Mouse (Mus musculus) layer of hippocampus, adult 2 months (tissue): ENCODE data around the gene Olfr470. TPM values are rescaled to one million over a fixed set of nuclear protein-coding genes. Genes with fewer than 3 reads are reported as not detected.
"Not testable (repeated sequence)": the region's sequence is repeated elsewhere in the genome, so short reads cannot be mapped to it uniquely, and the experiment has no call there.

Experiments used
- DNase-seq, 2 experiments: peaks; one replicate each; pipeline ENCODE4 v3.0.0; 2022; ENCODE audit warnings: low spot score in 2 of 2
- H3K27ac ChIP-seq: fragments of 200-600 bp; 2 replicates; pipeline ENCODE4 v1.8.1; 2022
- H3K4me3 ChIP-seq: fragments of 200-600 bp; 2 replicates; pipeline ENCODE4 v1.8.1; 2022; ENCODE audit warnings: mild to moderate bottlenecking
- CTCF ChIP-seq: fragments of 200-600 bp; conservative IDR thresholded peaks from 2 replicates; pipeline ENCODE4 v1.8.1; 2022; ENCODE audit warnings: antibody characterized with exemption, mild to moderate bottlenecking, moderate library complexity
- long read RNA-seq, 2 experiments: library from polyadenylated mRNA; stranded (forward); transcript quantifications; one replicate each; pipeline ENCODE4 v2.0.0; 2021; ENCODE audit warnings: borderline mapping rate in 2 of 2
- total RNA-seq, 2 experiments: library from RNA; stranded (reverse); gene quantifications; 2 replicates each; pipeline ENCODE4 v1.2.3; 2021

Olfr470 gene
- total RNA-seq = not detected
- long read RNA-seq, experiment 1 = 0 reads
- long read RNA-seq, experiment 2 = 0 reads

DNA sequence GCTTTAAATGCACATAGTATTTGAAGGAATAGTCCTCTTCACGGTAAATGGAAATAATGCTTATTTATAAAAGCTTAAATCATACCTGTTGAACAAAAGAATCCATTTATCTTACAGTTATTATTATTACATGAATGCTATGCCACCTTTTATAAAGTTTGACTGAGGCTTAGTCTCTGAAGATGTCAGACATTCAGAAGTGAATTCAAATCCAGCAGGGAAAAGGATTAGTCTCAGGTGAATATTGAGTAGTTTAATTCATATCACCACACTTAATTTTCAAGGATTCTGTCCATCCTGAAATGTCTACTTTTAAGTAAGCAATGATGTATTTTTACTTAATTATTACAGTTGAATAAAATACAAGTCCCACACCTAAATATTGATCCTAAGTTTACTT is at the start of gene Olfr470:
TSS of gene Olfr470 (minus strand) at position 101 of the 400 bp plus-strand sequence.
- not testable (repeated sequence) for H3K27ac ChIP-seq, DNase-seq, H3K4me3 ChIP-seq

DNA sequence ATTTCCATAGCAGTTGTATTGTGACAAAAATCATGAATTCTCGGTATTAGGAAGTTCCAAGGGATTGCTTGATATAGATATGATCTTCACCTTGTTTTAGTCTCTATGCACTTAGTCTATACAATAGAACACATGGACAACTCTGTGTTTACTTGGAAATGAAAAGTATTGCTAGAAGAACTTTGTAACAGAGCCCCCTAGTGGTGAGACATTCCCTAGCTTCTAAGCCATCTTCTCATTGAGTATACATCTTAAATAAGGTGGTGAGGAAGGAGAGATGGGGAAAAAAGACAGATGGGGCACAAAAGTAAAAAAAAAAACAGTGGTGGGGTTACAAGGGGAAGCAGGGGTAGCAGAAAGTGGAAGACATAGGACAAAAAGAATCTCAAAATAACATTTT is 5.6 kb downstream of the Olfr470 start:
- no peak overlapping the region for H3K27ac ChIP-seq
- no peak for DNase-seq
- no peak overlapping the region for H3K4me3 ChIP-seq
- TF ChIP-seq CTCF = peak; percentile 66

DNA sequence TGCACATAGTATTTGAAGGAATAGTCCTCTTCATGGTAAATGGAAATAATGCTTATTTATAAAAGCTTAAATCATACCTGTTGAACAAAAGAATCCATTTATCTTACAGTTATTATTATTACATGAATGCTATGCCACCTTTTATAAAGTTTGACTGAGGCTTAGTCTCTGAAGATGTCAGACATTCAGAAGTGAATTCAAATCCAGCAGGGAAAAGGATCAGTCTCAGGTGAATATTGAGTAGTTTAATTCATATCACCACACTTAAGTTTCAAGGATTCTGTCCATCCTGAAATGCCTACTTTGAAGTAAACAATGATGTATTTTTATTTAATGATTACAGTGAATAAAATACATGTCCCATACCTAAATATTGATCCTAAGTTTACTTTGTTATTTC is 21.8 kb downstream of the Olfr470 start, which contains the start of gene Olfr469:
TSS of gene Olfr469 (minus strand) at position 101 of the 400 bp plus-strand sequence.
- H3K4me3 ChIP-seq, H3K27ac ChIP-seq, DNase-seq: not testable (repeated sequence)

DNA sequence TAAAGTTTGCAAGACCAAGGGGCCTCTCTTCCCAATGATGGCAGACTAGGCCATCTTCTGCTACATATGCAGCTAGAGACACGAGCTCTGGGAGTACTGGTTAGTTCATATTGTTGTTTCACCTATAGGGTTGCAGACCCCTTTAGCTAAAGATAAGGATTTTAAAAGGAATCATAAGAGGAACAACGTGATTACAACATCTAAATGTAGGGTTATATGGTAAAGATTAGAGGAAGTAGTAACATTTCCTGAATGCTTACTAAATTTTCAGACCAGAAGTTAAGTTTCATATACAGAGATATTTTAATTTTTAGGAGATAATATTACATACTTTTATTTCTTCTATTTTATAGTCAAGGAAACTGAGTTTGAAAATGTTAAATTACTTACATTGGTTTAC is 23.4 kb downstream of the Olfr470 start:
- not testable (repeated sequence) for H3K27ac ChIP-seq, DNase-seq, H3K4me3 ChIP-seq

DNA sequence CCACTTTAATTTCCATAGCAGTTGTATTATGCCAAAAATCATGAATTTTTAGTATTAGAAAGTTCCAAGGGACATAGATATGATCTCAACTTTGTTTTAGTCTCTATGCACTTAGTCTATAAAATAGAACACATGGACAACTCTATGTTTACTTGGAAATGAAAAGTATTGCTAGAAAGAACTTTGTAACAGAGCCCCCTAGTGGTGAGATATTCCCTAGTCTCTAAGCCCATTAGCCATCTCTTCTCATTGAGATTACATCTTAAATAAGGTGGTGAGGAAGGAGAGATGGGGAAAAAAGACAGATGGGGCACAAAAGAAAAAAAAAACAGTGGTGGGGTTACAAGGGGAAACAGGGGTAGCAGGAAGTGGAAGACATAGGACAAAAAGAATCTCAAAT is 27.8 kb downstream of the Olfr470 start:
- no peak for DNase-seq
- no peak overlapping the region for H3K27ac ChIP-seq
- peak; percentile 66 for TF ChIP-seq CTCF
- H3K4me3 ChIP-seq = no peak overlapping the region

DNA sequence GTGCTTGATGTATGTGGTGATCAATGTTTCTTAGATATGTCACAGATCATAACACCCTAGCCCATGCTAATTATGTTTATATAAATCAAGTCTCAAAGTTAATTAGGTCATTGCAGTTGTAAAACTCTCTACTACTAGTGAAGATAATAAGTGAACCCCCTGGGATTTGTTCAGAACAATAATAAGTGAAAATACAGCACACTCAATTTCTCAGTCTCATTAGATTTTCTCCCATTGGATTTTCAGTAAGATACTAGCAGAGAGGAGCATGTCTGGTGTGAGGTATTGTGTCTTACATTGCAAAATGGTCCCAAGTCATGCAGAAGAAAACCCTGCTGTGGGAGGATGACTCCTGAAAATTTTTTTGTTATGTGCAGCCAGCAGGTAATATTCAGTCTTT is 35.3 kb downstream of the Olfr470 start, which contains the start of gene Olfr467:
TSS of gene Olfr467 (plus strand) at position 301 of the 400 bp plus-strand sequence.
- H3K4me3 ChIP-seq = no peak within 1 kb of the TSS
- DNase-seq = no peak
- TF ChIP-seq CTCF = no peak

DNA sequence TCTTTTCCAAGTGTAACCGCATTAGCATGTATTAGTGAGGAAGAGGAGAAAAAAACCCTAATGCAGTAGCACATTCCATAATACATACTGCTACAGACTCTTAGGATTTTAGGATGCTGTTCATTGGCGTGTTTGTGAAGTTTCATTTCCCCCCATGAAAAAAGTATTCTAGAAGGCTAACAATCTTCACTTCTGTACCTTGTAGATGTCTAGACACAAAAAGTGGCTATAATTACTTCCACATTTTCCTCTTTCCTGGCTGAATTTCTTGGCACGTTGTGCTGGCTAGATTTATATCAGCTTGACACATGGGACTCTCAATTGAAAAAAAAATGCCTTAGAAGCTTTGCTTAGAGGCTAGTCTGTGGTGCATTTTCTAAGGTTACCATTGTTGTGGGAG is 45.2 kb downstream of the Olfr470 start:
- no peak for TF ChIP-seq CTCF
- no peak for DNase-seq
- H3K4me3 ChIP-seq = no peak overlapping the region
- H3K27ac ChIP-seq = no peak overlapping the region

More for the DNA sequence above, 35.3 kb downstream of the Olfr470 start, which contains the start of gene Olfr467:
- H3K27ac ChIP-seq = no peak within 1 kb of the TSS

DNA sequence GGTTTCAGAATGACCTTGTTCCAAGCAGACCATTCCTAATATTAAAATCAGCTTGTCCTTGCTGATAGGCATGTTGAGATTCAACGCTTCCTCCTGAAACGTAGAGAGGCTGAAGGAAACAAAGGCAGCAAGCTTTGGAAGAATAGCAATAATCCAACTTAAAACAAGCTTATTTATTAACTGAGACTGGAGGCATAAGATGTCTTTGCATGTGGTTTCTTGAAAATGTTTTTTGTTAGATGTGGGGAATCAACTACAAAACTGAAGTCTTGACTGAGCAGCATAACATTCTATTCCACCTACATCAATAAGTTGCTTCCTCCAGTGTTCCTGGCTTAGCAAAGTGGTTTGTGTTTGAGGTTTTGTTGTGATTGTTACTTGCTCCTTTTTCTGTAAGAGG is 46.2 kb downstream of the Olfr470 start, which contains the start of gene Ovch2:
TSS of gene Ovch2 (minus strand) at position 101 of the 400 bp plus-strand sequence.
- no peak within 1 kb of the TSS for H3K4me3 ChIP-seq
- H3K27ac ChIP-seq = no peak within 1 kb of the TSS
- no peak for TF ChIP-seq CTCF
- no peak for DNase-seq

DNA sequence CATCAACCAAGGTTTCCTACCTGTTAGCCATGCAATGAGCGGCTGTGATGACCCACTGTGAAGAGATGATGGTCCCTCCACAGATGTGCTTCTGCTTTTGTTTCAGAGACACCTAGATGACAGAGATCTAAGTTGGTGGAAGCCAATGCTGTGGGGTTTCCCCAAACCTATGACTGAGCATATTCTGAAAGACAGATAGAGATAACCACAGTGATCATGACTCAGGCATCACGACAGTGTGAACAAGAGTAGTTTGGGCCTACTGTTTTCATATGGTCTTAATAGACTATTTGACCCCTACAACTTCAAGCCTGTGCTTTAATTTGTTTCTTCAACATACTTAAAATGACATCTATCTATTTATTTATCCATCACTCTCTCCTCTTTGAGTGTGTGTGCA is 50.8 kb downstream of the Olfr470 start:
- DNase-seq = no peak
- TF ChIP-seq CTCF = no peak
- H3K4me3 ChIP-seq = no peak overlapping the region
- H3K27ac ChIP-seq = no peak overlapping the region

Other genes with a start within 250 kb of the Olfr470 start
- not detected for gene 5330417H12Rik, start 222.3 kb downstream of the Olfr470 start, total RNA-seq
- under 1 TPM in 1 of 2 experiments, not detected in 1; 0.41 TPM for gene Cyb5r2, start 89.5 kb downstream of the Olfr470 start, total RNA-seq
- not detected for gene Ovch2, start 46.3 kb downstream of the Olfr470 start, total RNA-seq
- not detected for gene Olfr467, start 35.2 kb downstream of the Olfr470 start, total RNA-seq
- not detected for gene Olfr469, start 21.9 kb downstream of the Olfr470 start, total RNA-seq
- gene Olfr472, start 50.4 kb upstream of the Olfr470 start, total RNA-seq = not detected
- not detected for gene Olfr473, start 83.0 kb upstream of the Olfr470 start, total RNA-seq
- not detected for gene Olfr474, start 107.2 kb upstream of the Olfr470 start, total RNA-seq
- not detected for gene Olfr476, start 117.3 kb upstream of the Olfr470 start, total RNA-seq
- not detected for gene Olfr477, start 139.2 kb upstream of the Olfr470 start, total RNA-seq
- gene Olfr478, start 186.5 kb upstream of the Olfr470 start, total RNA-seq = not detected
- gene Olfr479, start 203.2 kb upstream of the Olfr470 start, total RNA-seq = not detected
- gene Olfr480, start 219.9 kb upstream of the Olfr470 start, total RNA-seq = not detected
- not detected for gene Olfr481, start 232.4 kb upstream of the Olfr470 start, total RNA-seq